Mouse (Mus musculus): ENCODE measurements at regions not wholly inside any gene's neighbourhood (a gene's known extent, or its start where the extent isn't known, plus 50 kb on each side); places are given as distances from the start of the nearest gene placed in this dataset.

- no peak for DNase-seq
Observed at GRCm38 (mm10) chr10:24519795-24520512, 75.3 kb upstream of the Ccn2 start.

- DNase-seq: no peak
Observed at GRCm38 (mm10) chr10:24520515-24520914, 74.7 kb upstream of the Ccn2 start.

GRCm38 (mm10) chr10:24532776-24533175 is 62.5 kb upstream of the Ccn2 start:
- DNase-seq: no peak

- DNase-seq: no peak
Observed at GRCm38 (mm10) chr10:24534901-24535300, 60.3 kb upstream of the Ccn2 start.

GRCm38 (mm10) chr10:24535461-24535860 is 59.8 kb upstream of the Ccn2 start:
- DNase-seq: no peak

GRCm38 (mm10) chr10:24541990-24542389 is 53.3 kb upstream of the Ccn2 start:
- no peak for DNase-seq
